Comparison of ENCODE assay signal across 8 mouse cellular contexts in the genomic region with DNA sequence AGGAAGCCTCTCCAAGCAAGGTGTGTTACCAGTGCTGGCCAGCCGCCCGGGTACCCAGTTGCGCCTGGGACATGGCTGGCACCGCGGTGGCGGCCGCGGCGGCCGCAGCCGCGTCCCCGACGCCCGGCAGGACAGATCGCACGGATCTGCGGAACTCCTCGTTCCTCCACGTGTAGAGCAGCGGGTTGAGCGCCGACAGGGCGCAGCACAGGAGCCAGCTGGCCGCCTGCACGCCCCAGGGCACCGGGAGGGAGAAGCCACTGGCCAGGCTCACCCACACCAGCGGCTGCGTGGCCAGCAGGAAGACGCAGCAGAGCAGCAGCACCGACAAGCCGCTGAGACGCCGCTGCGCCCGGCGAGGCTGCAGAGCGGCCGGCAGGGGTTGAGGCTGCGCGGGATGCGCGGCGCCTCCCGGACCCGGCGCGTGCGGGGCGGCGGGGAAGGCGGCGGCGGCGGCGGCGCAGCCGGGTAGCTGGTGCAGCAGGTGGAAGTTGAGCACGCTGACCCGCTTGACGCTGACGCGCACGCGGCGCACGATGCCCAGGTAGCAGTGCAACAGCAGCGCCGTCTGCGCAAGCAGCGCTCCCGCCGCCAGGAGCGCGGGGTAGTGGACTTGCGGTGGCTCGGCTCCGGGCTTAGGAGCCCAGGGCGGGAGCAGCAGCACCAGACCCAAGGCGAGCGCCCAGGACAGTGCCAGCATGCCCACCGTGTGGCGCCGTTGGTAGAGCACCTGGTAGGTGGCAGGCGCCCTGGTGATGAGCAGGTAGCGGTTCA. TPM values are rescaled to one million over a fixed set of nuclear protein-coding genes. Genes with fewer than 3 reads are reported as not detected.
DNase-seq lines count a peak whose midpoint lies in the region; ATAC-seq and TF ChIP-seq lines count a peak whose summit lies in the region.

No protein-coding gene starts in this region.

- peak overlapping the region; percentile 98 for H3K4me2 ChIP-seq in hindbrain, embryonic 11.5 days (replicated peaks; ENCODE audit: low read depth, low read length)

- no peaks in the 10 kb centered on the region for H3K36me3 ChIP-seq in hindbrain, embryonic 11.5 days (ENCODE audit: control insufficient read depth, insufficient read depth, low read length)

- no peak overlapping the region for H3K27ac ChIP-seq in cerebellum, adult 2 months (ENCODE audit: insufficient read depth, low read length)
- H3K27ac ChIP-seq in hindbrain, embryonic 11.5 days (ENCODE audit: low read depth, low read length): no peak overlapping the region
- H3K27ac ChIP-seq in left cerebral cortex, adult 2 months: peak overlapping the region; percentile 94

- H3K27me3 ChIP-seq in cerebellum, adult 2 months (ENCODE audit: control insufficient read depth, insufficient read depth, low read length): peaks cover 3% of the 10 kb centered on the region; the same call in 1 of the 2 replicates
- H3K27me3 ChIP-seq in hindbrain, embryonic 11.5 days (ENCODE audit: control insufficient read depth, insufficient read depth, low read length): peaks cover 25% of the 10 kb centered on the region

- under 1% methylated on average over 85 of the region's 86 CpGs for WGBS in cerebellum, adult 2 months
- under 1% methylated on average over 79 of the region's 86 CpGs for WGBS in hindbrain, embryonic 11.5 days

- ATAC-seq in frontal cortex, adult (ENCODE audit: low TSS enrichment): peak; percentile 27
- ATAC-seq in hindbrain, embryonic 11.5 days (ENCODE audit: low FRiP score): peak; percentile 73
- no peak for ATAC-seq in inflammation-experienced regulatory T-cells, adult 6 months

- intact Hi-C loops in left cerebral cortex, adult 2 months (cut with DNase I): loop anchor here (2.0 to 5.0 kb wide), 4 partner anchors 45 to 211 kb away; no protein-coding TSS in a partner anchor

- TF ChIP-seq POLR2A in cerebellum, adult 2 months (IDR thresholded peaks at IDR 0.05; ENCODE audit: borderline replicate concordance, insufficient read depth, low read length): no peak

- H3K4me3 ChIP-seq in cerebellum, adult 2 months (replicated peaks; ENCODE audit: insufficient read depth, low read depth, low read length): peak overlapping the region; percentile 30
- H3K4me3 ChIP-seq in hindbrain, embryonic 11.5 days (ENCODE audit: low read depth, low read length): peak overlapping the region; percentile 50
- H3K4me3 ChIP-seq in left cerebral cortex, adult 2 months: peak overlapping the region; percentile 67

- H3K9ac ChIP-seq in hindbrain, embryonic 11.5 days (ENCODE audit: low read depth, low read length): peak overlapping the region; percentile 44

- no peaks in the 10 kb centered on the region for H3K9me3 ChIP-seq in hindbrain, embryonic 11.5 days (ENCODE audit: control insufficient read depth, low read length)

- TF ChIP-seq CTCF in cerebellum, adult 2 months (IDR thresholded peaks at IDR 0.05; ENCODE audit: borderline replicate concordance, insufficient read depth, low read depth, low read length): no peak
- TF ChIP-seq CTCF in left cerebral cortex, adult 2 months (IDR thresholded peaks at IDR 0.05): no peak

- peak; percentile 46 for DNase-seq in R1 (ENCODE audit: low read depth, low spot score)
- DNase-seq in cerebellum, adult 2 months: peak; percentile 39 to 51
- peak; percentile 66 for DNase-seq in hindbrain, embryonic 11.5 days (ENCODE audit: low spot score)
- DNase-seq in left cerebral cortex, adult 2 months (ENCODE audit: extremely low spot score in 1 of 2, low spot score in 2 of 2): peak; percentile 44 to 63
- DNase-seq in lung, postnatal 36 days: peak; percentile 29
- peak; percentile 52 for DNase-seq in right cerebral cortex, adult 18-20 months

- H3K4me1 ChIP-seq in cerebellum, adult 2 months (ENCODE audit: control insufficient read depth, insufficient read depth, low read length): no peaks in the 10 kb centered on the region
- peaks cover 8% of the 10 kb centered on the region for H3K4me1 ChIP-seq in hindbrain, embryonic 11.5 days (replicated peaks; ENCODE audit: control insufficient read depth, insufficient read depth, low read length)

RNA-seq across cellular contexts. Expression of gene Gpr88, which starts 1.6 kb away (rescaled TPM):
- 0.61 and 2.6 TPM in 2 replicates for polyA plus RNA-seq in cerebellum, adult 2 months (2012; rRNA removed)
- polyA plus RNA-seq in hindbrain, embryonic 11.5 days (2014; fragmentation: Nextera tagmentation; extraction: Ambion mirVana): 0.54 and 0.93 TPM in 2 replicates
- 10 to 100 TPM; 63.5 to 94.5 TPM for total RNA-seq in left cerebral cortex, adult 2 months (2021)
- not detected for polyA plus RNA-seq in inflammation-experienced regulatory T-cells, adult 6 months (2017; shearing (Covaris generic))
